Mouse (Mus musculus): ENCODE results near the gene Zfp872.

GRCm38 (mm10) chr9:22155614-22156013 is 32.3 kb upstream of the Zfp872 start:
- peak; percentile 63 for TF ChIP-seq CTCF (conservative IDR thresholded peaks at IDR 0.05; ENCODE audit: insufficient read depth, insufficient read length, low read depth, low read length)
- TF ChIP-seq POLR2A (IDR thresholded peaks at IDR 0.05; ENCODE audit: low read depth, low read length) = no peak
